Mouse (Mus musculus): ENCODE measurements around the gene Tcp1. TPM values are rescaled to one million over a fixed set of nuclear protein-coding genes. Genes with fewer than 3 reads are reported as not detected.
"Not testable (repeated sequence)": the region's sequence is repeated elsewhere in the genome, so short reads cannot be mapped to it uniquely, and the experiment has no call there.

The Tcp1 gene
- polyA plus RNA-seq, 1 experiment: 702 TPM

- Histone ChIP-seq H3K27me3 (ENCODE audit: control insufficient read depth, insufficient read depth, low read length) (no peaks in the 10 kb centered on the region), H3K36me3 (ENCODE audit: control insufficient read depth, insufficient read depth, low read length) (no peaks in the 10 kb centered on the region), H3K4me1 (ENCODE audit: control insufficient read depth, insufficient read depth, low read length) (peaks cover 2% of the 10 kb centered on the region; the same call in 1 of the 2 replicates), H3K4me3 (ENCODE audit: control insufficient read depth, low read depth, low read length) (no peak overlapping the region), H3K27ac (ENCODE audit: control insufficient read depth, insufficient read depth, low read depth, low read length) (no peak overlapping the region)
- TF ChIP-seq POLR2A (IDR thresholded peaks at IDR 0.05; ENCODE audit: control insufficient read depth, low read depth, low read length): no peak
- TF ChIP-seq CTCF (IDR thresholded peaks at IDR 0.05; ENCODE audit: control insufficient read depth, insufficient read depth, insufficient replicate concordance, low read depth, low read length): no peak
Observed at GRCm38 (mm10) chr17:12881216-12881615, 34.3 kb upstream of the Tcp1 start.

- Histone ChIP-seq H3K36me3 (ENCODE audit: control insufficient read depth, insufficient read depth, low read length) (no peaks in the 10 kb centered on the region; the same call in 1 of the 2 replicates), H3K27me3 (ENCODE audit: control insufficient read depth, insufficient read depth, low read length) (no peaks in the 10 kb centered on the region), H3K27ac (ENCODE audit: control insufficient read depth, insufficient read depth, low read depth, low read length) (no peak overlapping the region), H3K4me3 (ENCODE audit: control insufficient read depth, low read depth, low read length) (no peak overlapping the region), H3K4me1 (ENCODE audit: control insufficient read depth, insufficient read depth, low read length) (no peaks in the 10 kb centered on the region)
- no peak for TF ChIP-seq POLR2A (IDR thresholded peaks at IDR 0.05; ENCODE audit: control insufficient read depth, low read depth, low read length)
- no peak for TF ChIP-seq CTCF (IDR thresholded peaks at IDR 0.05; ENCODE audit: control insufficient read depth, insufficient read depth, insufficient replicate concordance, low read depth, low read length)
Observed at GRCm38 (mm10) chr17:12886620-12887019, 28.9 kb upstream of the Tcp1 start.

DNA sequence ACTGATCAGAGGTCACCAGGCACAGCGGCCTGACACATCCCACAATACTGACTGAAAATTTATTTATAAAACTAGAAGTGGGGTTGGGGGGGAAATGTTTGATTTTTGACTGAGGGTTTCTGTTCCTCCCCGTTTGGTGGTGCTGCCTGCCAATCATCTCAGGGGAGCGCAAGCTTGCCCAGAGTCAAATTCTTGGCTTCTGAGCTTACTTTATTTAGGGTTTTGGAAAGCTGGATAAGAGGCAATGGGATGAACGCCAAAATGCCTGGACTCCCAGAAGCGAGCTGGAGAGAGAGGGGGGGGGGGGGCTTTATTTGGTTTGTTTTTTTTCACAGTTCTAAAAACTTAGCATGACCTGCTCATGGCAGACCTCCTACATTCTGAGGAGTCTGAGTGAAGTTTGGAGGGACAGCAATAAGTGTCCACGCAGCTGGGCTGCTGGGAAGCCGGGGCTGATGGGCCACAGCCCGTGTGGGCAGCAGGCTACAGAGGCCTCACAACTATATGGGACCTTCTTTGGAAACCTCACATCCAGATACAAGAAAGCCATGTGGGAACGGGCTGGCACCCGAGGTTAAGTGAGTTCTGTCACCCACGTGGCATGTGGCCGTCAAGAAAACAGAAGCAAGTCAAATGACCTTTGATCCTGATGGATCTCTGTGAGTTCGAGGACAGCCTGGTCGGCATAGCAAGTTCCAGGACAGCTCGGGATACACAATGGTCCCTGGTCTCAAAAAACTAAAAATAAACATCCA is 28.3 kb upstream of the Tcp1 start:
- Histone ChIP-seq H3K36me3 (ENCODE audit: control insufficient read depth, insufficient read depth, low read length) (no peaks in the 10 kb centered on the region; the same call in 1 of the 2 replicates), H3K27ac (ENCODE audit: control insufficient read depth, insufficient read depth, low read depth, low read length) (no peak overlapping the region), H3K4me1 (ENCODE audit: control insufficient read depth, insufficient read depth, low read length) (no peaks in the 10 kb centered on the region), H3K27me3 (ENCODE audit: control insufficient read depth, insufficient read depth, low read length) (no peaks in the 10 kb centered on the region), H3K4me3 (ENCODE audit: control insufficient read depth, low read depth, low read length) (no peak overlapping the region)
- TF ChIP-seq CTCF (IDR thresholded peaks at IDR 0.05; ENCODE audit: control insufficient read depth, insufficient read depth, insufficient replicate concordance, low read depth, low read length): no peak
- no peak for TF ChIP-seq POLR2A (IDR thresholded peaks at IDR 0.05; ENCODE audit: control insufficient read depth, low read depth, low read length)

- no peaks in the 10 kb centered on the region; the same call in 1 of the 2 replicates for H3K36me3 ChIP-seq (ENCODE audit: control insufficient read depth, insufficient read depth, low read length)
- H3K4me1 ChIP-seq (ENCODE audit: control insufficient read depth, insufficient read depth, low read length): no peaks in the 10 kb centered on the region
- H3K4me3 ChIP-seq (ENCODE audit: control insufficient read depth, low read depth, low read length): no peak overlapping the region
- no peak overlapping the region for H3K27ac ChIP-seq (ENCODE audit: control insufficient read depth, insufficient read depth, low read depth, low read length)
- no peaks in the 10 kb centered on the region for H3K27me3 ChIP-seq (ENCODE audit: control insufficient read depth, insufficient read depth, low read length)
- TF ChIP-seq CTCF (IDR thresholded peaks at IDR 0.05; ENCODE audit: control insufficient read depth, insufficient read depth, insufficient replicate concordance, low read depth, low read length) (no peak), POLR2A (IDR thresholded peaks at IDR 0.05; ENCODE audit: control insufficient read depth, low read depth, low read length) (no peak)
Observed at GRCm38 (mm10) chr17:12891054-12891453, 24.4 kb upstream of the Tcp1 start.

- H3K4me1 ChIP-seq (ENCODE audit: control insufficient read depth, insufficient read depth, low read length): no peaks in the 10 kb centered on the region
- H3K4me3 ChIP-seq (ENCODE audit: control insufficient read depth, low read depth, low read length): no peak overlapping the region
- TF ChIP-seq CTCF (IDR thresholded peaks at IDR 0.05; ENCODE audit: control insufficient read depth, insufficient read depth, insufficient replicate concordance, low read depth, low read length) (no peak), POLR2A (IDR thresholded peaks at IDR 0.05; ENCODE audit: control insufficient read depth, low read depth, low read length) (no peak)
- H3K27ac ChIP-seq (ENCODE audit: control insufficient read depth, insufficient read depth, low read depth, low read length): no peak overlapping the region
- H3K27me3 ChIP-seq (ENCODE audit: control insufficient read depth, insufficient read depth, low read length): no peaks in the 10 kb centered on the region
- no peaks in the 10 kb centered on the region; the same call in 1 of the 2 replicates for H3K36me3 ChIP-seq (ENCODE audit: control insufficient read depth, insufficient read depth, low read length)
Observed at GRCm38 (mm10) chr17:12892033-12892432, 23.5 kb upstream of the Tcp1 start.

DNA sequence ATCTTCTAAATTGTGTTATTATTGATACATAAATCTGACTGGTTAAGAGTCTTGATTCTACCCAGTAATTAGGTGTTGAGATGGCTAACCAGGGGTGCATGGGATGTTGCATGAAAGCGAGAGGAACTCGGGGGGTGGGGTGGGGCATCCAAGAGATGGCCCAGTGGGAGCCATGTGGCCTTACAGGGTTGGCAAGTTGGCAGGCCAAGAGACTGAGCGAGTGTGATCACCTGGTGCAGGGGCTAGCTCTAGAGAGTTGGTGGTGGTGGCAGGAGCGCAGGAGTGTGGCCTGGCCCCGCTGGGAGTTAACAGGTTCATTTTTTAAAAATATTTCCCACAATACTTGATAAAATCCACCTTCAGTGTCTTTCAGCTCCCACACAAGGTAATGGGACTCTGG is 17.8 kb upstream of the Tcp1 start:
- H3K27ac ChIP-seq (ENCODE audit: control insufficient read depth, insufficient read depth, low read depth, low read length): no peak overlapping the region

DNA sequence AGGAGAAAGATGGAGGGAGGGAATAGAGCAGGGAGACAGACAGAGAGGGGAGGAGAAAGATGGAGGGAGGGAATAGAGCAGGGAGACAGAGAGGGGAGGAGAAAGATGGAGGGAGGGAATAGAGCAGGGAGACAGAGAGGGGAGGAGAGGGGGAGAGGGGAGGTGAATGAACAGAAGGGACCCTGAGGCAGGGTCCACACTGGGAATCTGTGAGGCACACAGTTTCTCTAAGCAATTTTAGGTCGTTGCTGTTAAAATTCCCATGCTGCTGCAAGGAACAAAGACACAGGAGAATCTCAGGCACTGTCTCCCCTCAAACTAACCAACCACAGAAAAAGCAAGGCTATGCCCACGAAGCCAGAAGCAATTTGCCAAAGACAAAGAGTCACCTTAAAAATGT is 16.9 kb upstream of the Tcp1 start:
- not testable (repeated sequence) for H3K4me3 ChIP-seq (ENCODE audit: control insufficient read depth, low read depth, low read length); H3K36me3 ChIP-seq (ENCODE audit: control insufficient read depth, insufficient read depth, low read length); H3K27ac ChIP-seq (ENCODE audit: control insufficient read depth, insufficient read depth, low read depth, low read length)

More for the DNA sequence above, 17.8 kb upstream of the Tcp1 start:
- Histone ChIP-seq H3K36me3 (ENCODE audit: control insufficient read depth, insufficient read depth, low read length) (no peaks in the 10 kb centered on the region; the same call in 1 of the 2 replicates), H3K4me1 (ENCODE audit: control insufficient read depth, insufficient read depth, low read length) (no peaks in the 10 kb centered on the region), H3K4me3 (ENCODE audit: control insufficient read depth, low read depth, low read length) (no peak overlapping the region), H3K27me3 (ENCODE audit: control insufficient read depth, insufficient read depth, low read length) (no peaks in the 10 kb centered on the region)
- TF ChIP-seq POLR2A (IDR thresholded peaks at IDR 0.05; ENCODE audit: control insufficient read depth, low read depth, low read length) (no peak), CTCF (IDR thresholded peaks at IDR 0.05; ENCODE audit: control insufficient read depth, insufficient read depth, insufficient replicate concordance, low read depth, low read length) (no peak)

More for the DNA sequence above, 16.9 kb upstream of the Tcp1 start:
- not testable (repeated sequence) for H3K27me3 ChIP-seq (ENCODE audit: control insufficient read depth, insufficient read depth, low read length); H3K4me1 ChIP-seq (ENCODE audit: control insufficient read depth, insufficient read depth, low read length)
